Mouse (Mus musculus) cerebellum, postnatal 4 days (tissue): ENCODE results near the gene Efcab14.
A peak's percentile ranks its signal among the peaks of the same experiment; 100 is the strongest.

ENCODE experiments used
- DNase-seq, 2 experiments: peaks; one replicate each; pipeline ENCODE4 v3.0.0; 2022; ENCODE audit warnings: low spot score in 2 of 2, mixed read lengths in 1 of 2

The Efcab14 gene

DNA sequence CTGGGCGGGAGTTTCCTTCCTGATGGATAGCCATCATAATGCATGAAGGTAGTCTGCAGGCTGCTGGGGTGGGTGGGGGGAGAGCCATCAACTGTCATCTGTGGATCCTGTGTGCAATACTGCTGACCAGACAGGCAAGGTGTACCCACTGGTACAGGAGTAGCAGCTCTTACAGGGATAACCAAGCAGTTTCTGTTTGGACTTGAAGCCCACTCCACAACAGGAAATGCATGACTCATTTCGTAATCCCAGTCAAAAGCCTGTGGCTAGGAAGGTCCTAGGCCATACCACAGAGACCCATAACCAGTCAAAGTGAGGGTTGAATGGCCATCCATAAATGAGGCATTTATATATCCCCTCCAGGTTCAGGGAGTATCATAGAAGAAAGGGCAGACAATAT lies 40.1 kb downstream of the Efcab14 start:
- no peak for DNase-seq

DNA sequence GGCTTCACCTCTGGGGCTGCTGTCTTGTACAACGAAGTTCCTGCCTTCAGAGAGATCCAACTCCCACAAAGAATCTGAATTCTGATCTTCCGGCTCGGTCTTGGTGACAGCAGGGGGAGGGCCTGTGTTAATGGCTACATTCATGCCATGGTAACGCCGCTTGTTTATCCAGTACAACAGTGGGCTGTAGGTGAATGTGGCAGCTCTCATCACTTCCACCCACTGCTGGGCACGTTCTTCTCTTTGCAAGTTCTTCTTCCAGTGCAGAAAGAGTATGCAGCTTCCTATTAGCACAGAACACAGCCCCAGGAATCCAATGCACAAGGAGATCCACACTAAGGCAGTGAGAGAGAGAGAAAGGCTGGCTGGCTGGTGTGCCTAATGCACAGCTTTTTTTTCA lies 42.7 kb downstream of the Efcab14 start:
- no peak for DNase-seq

DNA sequence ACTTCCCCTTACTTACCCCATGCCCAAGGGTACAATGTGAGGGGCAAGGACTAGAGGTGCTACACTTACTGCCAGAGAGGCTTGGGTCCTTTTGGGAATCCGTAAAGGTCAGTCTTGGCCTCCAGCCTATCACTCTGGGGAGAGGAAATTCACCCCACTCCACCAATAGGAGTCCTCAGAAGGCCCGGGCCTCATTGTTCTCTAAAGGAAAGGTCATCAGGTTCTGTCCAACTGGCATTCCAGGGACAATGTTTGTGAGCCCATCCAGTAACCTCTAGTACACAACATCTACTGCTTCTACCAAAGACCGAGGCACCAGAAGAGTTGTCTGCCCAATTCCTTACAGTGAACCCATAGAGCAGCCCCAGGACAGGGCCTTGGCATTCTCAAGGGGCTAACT lies 43.4 kb downstream of the Efcab14 start, which contains the start of gene Tex38:
Gene Tex38 (minus strand): TSS at position 101 of the 400 bp plus-strand sequence.
- no peak for DNase-seq

DNA sequence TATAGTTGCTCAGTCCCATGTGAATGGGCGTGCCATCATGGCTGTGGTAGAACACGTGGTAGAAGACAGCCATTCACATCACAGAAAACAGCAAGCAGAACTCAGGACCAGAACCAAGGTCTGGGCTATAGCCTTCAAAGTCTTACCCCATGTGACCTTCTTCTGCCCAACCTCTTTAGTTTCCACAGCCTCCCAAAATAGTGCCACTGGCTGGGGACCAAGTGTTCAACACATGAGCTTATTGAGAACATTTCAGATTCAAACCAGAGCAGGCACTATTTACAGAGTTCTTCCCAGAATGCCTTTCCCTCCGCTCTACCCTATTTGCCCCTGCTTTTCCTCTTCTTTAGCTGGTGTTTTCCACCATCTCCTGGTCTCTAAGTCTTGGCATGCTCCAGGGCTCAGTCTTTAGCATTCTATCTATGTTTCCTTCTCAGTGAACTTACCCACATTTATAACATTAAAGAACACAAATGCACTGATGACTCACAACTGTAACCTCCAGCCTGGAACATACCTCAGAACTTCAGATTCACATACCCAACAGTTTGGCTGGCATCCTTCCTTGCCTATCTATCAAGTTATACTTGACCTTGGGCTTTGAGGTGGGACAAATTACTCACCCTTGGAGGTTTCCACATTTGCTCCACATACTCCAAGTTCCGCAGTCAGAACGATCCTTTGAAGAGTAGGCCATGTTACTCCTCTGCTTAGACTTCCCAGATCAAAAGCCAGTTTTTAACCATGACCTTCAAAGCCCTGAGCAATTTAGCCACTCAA lies 44.7 kb downstream of the Efcab14 start:
- DNase-seq: no peak

DNA sequence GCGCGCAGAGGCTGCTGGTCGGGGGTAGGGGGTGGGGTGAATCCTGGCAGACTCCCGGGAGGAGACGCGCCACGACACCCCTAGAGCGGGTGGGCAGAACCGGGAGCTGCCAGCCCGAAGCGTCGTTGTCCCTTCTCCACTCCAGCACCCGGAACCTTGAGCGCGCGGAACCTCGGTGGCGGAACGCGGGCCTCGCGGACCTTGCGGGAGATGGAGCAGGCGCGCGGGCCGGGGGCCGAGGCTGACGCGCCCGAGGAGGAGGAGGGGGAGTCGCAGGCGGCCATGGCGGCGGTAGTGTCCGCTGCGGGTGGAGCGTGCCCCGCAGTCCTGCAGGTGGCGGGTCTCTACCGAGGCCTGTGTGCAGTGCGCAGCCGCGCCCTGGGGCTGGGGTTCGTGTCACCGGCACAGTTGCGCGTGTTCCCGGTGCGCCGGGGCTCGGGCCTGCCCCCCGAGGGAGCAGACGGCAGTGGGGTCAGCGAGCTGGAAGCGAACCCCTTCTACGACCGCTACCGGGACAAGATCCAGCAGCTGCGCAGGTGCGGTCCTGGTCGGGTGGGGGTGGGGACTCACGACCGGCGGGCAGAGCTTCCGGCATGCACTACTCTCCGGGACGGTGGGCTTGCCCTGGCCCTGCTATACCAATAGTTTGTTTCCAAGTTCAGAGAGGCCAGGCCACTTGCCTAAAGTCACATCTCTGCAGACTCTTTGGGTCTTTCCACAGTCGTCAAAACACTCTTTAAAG lies 47.4 kb downstream of the Efcab14 start, which contains the start of gene Atpaf1:
Gene Atpaf1 (plus strand): TSS at position 44 of the 742 bp plus-strand sequence.
- peak; percentile 71 to 80 for DNase-seq

DNA sequence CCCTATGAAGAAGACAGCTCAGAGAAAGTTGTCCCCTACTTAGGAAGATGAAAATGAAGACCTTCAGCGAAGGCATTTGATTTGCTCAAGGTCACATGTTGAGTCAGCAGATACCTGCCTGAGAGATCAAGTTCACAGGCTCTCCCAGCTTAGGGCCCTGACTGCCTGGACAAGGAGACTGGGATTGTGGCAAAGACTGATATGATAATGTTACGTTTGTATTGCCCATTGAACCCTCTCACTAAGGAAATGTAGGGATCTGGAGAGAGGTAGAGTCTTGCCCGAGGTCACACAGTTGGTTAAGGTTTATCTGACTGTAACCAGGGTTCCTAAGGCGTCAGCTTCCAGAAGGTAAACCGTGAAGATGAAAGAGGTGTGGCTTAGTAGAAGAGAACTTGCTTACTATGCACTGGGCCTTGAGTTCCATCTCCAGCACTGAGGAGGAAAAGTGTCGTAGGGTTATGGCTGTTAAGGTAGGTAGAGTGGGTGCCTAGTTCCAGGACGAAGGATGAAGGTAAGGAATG lies 48.0 kb downstream of the Efcab14 start:
- no peak for DNase-seq

DNA sequence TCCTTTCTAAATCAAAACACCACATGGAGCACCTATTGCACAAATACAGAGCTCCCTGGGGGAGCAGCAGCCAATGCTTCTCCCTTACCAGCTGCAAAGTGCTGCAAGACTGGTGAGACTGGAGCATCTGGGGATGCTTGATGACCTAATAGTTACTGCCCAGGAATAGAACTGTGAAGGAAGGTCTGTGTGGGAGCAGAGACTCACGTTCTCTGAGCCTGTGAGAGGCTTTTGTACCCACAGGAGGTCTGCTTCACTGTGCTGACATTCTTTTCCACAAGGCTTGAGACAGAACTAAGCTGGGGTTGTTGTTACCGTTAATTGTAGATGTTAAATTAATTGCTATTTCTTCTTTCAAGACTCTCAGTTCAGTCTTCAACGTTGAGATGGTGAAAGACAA lies 53.3 kb downstream of the Efcab14 start:
- no peak for DNase-seq

DNA sequence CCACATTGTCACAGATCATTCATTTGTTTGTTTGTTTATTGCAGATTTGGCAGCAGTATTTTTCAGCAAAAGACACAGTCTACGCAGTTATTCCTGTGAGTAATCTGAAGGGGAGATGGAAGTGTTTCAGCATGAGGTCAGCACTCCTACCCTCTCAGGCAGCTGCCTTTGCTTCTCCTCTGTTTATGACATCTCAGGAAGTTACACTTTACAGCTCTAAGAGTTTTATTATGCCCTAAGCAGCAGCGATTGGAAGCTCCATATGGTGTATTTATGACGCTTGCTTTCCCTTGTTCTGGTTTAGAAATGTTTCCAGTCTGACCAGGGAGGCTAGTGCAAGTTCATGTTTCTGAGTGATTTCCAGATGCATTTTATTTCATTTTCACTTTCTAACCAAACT lies 57.8 kb downstream of the Efcab14 start:
- DNase-seq: no peak

DNA sequence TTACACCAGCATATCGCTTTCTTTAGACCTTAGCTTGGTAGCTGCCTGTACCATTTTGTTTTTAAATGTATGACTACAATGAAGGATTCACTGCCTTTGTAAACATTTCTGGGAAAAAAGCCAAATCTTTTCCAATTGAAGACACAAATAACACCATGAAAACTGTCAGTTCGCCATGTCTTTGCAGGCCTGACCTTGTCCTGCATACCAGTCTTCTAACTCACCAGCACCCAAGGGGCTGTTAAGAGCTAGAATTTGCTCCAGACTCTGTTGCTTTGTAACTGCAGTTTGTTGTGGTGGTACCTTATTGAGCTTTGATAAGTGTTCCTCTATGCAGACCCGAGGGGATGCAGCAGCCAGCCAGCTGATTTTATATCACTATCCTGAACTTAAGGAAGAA lies 62.4 kb downstream of the Efcab14 start:
- no peak for DNase-seq

DNA sequence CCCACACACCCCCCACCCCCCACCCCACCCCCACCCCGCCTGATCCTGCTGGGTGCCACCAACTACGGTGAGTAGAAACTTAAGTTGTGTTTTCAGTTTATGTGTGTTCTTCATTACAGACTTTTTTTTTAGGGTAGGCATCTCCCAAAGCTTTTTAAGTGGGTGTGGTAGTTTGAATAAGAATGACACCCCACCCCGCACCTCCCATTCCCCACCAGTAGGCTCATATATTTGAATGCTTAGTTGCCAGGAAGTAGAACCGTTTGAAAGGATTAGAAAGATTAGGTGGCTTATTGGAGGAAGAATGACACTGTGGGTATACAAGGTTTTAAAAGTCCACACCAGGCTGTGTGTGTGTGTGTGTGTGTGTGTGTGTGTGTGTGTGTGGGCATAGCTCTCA lies 74.8 kb downstream of the Efcab14 start:
- DNase-seq: no peak

DNA sequence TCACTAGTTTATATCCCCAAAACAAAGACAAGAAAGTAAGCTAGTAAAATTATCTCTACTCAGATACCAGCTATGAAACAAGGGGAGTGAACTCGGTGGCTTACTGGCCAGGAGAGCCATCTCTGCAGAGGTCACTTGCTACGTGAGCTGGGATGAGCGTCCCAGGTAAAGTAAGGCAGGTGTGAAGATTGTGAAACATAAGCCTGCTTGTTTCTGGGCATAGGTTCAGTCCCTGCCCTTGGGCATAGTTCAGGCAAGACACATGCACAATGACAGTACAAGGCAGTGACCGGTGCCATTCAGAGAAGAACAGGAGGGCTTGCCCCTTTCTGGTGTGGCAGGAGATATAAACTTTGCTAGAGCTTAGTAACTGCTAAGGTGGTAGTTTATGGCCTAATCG lies 78.1 kb downstream of the Efcab14 start:
- DNase-seq: no peak

DNA sequence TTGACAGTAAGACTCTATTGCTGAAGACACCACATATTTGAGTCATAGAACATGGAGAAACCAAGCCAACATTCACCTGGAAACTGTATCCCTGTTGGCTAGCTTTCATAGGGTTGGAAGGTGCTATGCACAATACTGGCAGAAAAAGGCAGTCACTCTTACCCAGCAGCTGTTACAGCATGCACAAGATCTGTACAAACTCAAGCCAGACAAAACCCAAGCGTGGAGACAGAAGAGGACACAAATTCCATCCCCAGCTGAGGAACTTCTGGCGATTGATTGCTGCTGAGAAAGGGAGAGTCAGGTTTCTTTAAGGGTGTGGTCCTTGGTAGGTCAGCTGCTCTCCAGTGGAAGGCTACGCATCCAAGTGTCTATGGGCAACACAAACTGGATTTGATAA lies 82.7 kb downstream of the Efcab14 start:
- no peak for DNase-seq

DNA sequence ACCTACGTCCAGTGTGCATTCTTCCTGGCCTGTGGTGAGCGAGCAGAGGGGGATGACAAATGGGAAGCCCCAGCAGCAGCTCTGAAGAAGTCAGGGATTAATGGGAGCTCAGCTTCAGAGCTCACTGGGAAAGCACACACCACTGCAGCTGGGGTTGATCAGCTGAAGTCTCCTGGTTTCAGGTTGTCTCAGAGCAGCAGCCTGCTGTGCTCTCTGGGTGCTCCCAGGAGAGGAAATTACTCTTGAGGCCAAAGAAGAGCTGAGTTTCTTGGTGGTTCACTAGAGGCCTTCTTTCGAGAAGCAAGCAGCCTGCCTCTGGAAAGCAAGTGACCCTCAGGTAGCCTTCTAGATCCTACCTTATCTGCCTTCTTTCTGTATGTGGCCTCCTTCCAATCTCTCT lies 83.4 kb downstream of the Efcab14 start:
- DNase-seq: no peak

DNA sequence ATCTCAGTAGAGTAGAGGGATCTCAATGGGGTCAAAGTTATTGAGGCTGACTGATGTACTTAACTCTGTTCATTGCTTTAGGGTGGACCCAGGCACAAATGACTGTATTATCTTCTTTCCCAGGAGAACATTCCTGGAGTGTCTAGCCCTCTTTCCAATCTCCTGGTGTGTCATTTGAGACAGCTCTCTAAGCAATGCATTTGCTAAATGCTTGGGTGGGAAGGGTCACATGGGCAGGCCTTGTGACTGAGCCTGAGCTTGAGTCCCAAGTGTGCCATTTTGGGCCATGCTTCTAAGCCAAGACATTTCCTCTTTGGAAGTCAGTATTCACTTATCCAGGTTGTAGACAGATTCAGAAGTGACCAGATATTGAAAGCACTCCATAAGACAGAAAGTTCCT lies 83.9 kb downstream of the Efcab14 start:
- no peak for DNase-seq

DNA sequence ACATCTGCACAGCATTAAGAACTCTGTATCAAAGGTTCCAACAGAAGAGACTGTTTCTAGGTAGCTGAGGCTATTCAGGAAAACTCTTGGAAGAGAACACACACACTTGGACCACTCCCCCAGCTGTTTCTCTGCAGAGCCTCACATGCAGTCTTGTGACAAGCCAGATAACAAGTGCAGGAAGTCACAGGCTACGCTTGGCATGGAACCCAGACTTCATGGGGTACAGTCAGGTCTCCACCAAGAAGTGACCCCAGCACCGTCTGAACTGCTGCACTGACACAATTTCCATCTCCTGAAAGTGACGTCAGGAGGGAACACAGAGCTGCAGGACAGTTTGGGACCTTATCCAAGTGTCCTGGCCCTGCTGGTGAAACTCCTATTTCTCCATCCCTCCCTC lies 84.4 kb downstream of the Efcab14 start:
- no peak for DNase-seq

DNA sequence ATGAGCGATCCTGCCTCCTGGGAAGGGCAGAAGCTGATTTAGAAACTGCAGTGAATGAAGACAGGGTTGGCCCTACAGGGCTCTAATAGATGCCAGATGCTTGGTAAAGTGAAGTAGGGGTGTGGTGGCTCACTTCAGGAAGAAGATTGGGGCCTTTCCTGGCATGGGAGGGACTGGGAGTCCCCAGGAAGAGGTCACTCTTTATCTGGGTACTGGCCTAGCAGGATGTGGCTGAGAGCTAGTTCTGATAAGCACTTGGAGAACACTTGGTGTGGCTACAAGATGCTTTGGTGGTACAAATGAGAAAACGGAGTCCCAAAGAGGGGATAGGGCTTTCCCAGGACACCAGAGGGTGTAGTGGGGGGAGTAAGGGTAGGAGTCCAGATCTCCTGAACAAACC lies 86.6 kb downstream of the Efcab14 start:
- DNase-seq: no peak

DNA sequence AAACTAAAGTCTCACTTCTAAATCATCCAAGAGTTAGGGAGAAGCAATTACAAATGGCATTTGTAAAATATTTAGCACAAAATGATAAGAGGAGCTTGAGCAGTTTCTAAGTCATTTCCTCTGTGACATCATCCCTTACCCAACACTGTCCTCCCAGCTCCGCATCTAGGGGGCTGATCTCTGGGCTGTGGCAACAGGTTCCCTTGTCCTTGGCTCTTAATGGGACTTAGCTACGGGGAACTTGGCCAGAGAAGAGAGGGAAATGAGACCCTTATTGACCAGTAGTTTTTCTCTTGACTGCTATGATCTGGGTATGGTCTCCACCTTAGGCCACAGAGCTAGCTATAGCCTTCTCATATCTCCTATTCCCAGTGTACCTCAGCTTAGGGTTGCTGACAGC lies 87.7 kb downstream of the Efcab14 start:
- DNase-seq: no peak
